Mouse (Mus musculus): ENCODE measurements around the gene Ank3. TPM values are rescaled to one million over a fixed set of nuclear protein-coding genes. Genes with fewer than 3 reads are reported as not detected.

Ank3 gene
- polyA plus RNA-seq, 1 experiment from 2014 or later: 34.9 TPM

DNA sequence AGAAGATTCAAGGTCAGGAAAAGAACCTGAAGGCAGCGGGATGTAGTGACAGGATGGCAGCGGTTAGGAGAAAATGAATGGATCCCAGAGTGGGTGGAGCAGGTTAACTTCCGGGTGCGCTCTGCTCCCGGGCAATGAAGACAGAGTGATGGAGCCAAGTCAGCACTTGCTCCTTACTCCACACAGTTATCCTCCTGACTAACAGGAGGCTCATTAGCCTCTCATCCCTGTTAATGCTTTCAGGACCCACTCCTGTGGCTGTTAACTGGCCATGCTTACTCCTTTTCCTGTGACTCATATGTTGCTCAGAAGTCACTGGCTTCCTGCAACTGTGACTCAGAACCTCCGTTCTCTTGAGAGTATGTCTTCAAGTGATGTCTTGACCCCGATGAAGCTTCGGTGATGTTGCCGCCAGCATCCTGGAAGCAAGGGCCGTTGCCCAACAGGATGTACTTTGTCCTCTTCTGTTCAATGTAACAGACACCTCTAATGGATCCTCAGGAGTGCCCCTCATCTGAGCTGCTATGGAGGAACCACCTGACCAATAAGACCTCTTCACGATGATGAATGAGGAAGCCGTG is 378.6 kb downstream of the Ank3 start:
- no peak overlapping the region for H3K27ac ChIP-seq (replicated peaks)
- no peak overlapping the region for H3K4me3 ChIP-seq
- no peaks in the 10 kb centered on the region for H3K27me3 ChIP-seq (ENCODE audit: low read depth, poor library complexity, severe bottlenecking)
- WGBS: 89% methylated on average over 12 of the region's 12 CpGs
- H3K36me3 ChIP-seq: no peaks in the 10 kb centered on the region
- no peak for DNase-seq (ENCODE audit: low spot score)
- H3K9me3 ChIP-seq (replicated peaks): no peaks in the 10 kb centered on the region
- 0 out of 2 replicates have a peak, but pooled peaks cover 7% of the 10 kb centered on the region for H3K4me1 ChIP-seq

DNA sequence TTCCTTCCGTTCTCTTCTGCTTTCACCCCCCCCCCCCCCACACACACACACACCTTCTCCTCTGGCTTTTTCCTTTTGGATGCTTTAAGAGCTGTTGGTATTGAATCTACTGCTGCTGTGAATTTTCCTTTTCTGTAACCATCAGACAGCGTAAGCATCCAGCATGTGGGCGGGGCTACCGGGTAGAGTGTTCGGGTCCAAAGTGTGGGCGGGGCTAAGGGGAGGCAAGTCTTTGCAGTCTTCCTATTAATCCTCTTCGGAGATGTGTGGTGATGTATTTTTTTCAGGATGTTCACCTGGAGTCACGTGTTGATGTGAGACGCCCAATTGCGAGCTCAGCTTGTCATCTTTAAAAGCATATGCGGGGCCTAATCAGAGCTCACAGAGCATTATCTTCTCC is 379.2 kb downstream of the Ank3 start:
- no peak overlapping the region for H3K27ac ChIP-seq (replicated peaks)
- 85% methylated on average over 11 of the region's 11 CpGs for WGBS
- no peaks in the 10 kb centered on the region for H3K27me3 ChIP-seq (ENCODE audit: low read depth, poor library complexity, severe bottlenecking)
- H3K36me3 ChIP-seq: no peaks in the 10 kb centered on the region
- H3K4me1 ChIP-seq: 0 out of 2 replicates have a peak, but pooled peaks cover 7% of the 10 kb centered on the region
- H3K4me3 ChIP-seq: no peak overlapping the region
- no peaks in the 10 kb centered on the region for H3K9me3 ChIP-seq (replicated peaks)
- no peak for DNase-seq (ENCODE audit: low spot score)

DNA sequence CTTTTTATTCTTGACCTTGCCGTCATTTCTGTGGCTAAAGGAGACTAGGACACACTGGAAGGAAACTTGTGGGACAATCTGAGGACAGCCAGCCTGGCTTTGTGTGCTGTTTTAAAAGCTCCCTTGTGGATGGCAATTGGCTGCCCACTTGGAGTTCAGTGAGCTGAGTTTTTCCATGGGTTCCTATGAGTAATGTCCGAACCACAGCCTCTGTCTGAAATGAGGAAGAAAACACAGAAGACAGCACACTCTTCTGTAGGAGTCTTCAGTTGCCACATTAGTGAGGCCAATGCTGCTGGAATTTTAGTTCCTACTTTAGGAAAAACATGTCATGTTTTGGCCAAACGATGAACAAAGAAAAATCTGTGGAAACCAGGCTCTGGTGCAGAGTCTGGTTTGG is 380.7 kb downstream of the Ank3 start:
- Histone ChIP-seq H3K27me3 (ENCODE audit: low read depth, poor library complexity, severe bottlenecking) (no peaks in the 10 kb centered on the region), H3K27ac (replicated peaks) (no peak overlapping the region), H3K9me3 (replicated peaks) (no peaks in the 10 kb centered on the region), H3K4me3 (no peak overlapping the region), H3K4me1 (0 out of 2 replicates have a peak, but pooled peaks cover 7% of the 10 kb centered on the region), H3K36me3 (no peaks in the 10 kb centered on the region)
- 88% methylated on average over 3 of the region's 3 CpGs for WGBS
- DNase-seq (ENCODE audit: low spot score): no peak

DNA sequence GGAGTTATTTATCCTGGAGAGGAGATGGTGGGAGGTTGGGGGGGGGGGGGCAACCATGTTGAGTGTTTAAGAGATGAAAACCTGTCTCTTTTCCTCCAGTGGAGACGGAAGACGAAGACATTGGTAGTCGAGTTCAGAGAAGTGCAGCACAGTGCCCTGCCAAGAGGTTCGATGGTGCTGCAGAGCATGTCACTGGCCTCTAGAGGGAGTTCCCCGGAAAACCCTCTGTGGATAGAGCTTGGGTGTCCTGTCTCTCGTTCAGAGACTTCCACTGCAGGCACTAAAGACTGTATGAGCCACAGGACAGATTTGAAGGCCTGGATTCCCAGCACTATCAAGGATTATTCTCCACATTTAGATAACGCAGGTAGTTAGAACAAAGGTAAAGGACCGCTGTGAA is 382.9 kb downstream of the Ank3 start:
- WGBS: 34% methylated on average over 8 of the region's 8 CpGs

DNA sequence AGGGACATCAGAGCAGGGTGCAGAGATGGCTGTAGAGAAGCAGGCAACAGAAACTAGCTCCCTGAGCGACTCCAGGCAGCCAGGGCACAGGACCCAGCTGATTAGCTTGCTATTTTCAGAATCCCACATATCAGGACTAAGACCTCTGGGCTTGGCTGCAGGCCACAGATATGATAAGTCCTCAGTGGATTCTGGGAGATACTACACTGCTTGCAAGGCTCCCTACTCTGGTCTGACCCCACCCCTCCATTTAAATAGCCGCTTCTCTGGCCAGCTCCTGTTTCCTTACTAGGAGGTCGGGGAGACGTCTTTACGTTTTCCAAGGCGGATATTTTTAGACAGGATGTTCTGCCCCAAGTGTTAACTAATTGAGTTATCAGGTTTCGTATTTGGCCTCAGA is 386.7 kb downstream of the Ank3 start:
- H3K36me3 ChIP-seq: no peaks in the 10 kb centered on the region
- no peaks in the 10 kb centered on the region for H3K27me3 ChIP-seq (ENCODE audit: low read depth, poor library complexity, severe bottlenecking)
- 62% methylated on average over 7 of the region's 7 CpGs for WGBS
- no peak for DNase-seq (ENCODE audit: low spot score)
- no peak overlapping the region for H3K4me3 ChIP-seq
- H3K27ac ChIP-seq (replicated peaks): no peak overlapping the region
- peaks cover 28% of the 10 kb centered on the region for H3K4me1 ChIP-seq
- H3K9me3 ChIP-seq (replicated peaks): no peaks in the 10 kb centered on the region

More for the DNA sequence above, 382.9 kb downstream of the Ank3 start:
- no peak overlapping the region for H3K27ac ChIP-seq (replicated peaks)
- no peaks in the 10 kb centered on the region for H3K27me3 ChIP-seq (ENCODE audit: low read depth, poor library complexity, severe bottlenecking)
- no peaks in the 10 kb centered on the region for H3K36me3 ChIP-seq
- H3K9me3 ChIP-seq (replicated peaks): no peaks in the 10 kb centered on the region
- DNase-seq (ENCODE audit: low spot score): peak; percentile 54
- peaks cover 18% of the 10 kb centered on the region; the same call in 1 of the 2 replicates for H3K4me1 ChIP-seq
- H3K4me3 ChIP-seq: no peak overlapping the region

DNA sequence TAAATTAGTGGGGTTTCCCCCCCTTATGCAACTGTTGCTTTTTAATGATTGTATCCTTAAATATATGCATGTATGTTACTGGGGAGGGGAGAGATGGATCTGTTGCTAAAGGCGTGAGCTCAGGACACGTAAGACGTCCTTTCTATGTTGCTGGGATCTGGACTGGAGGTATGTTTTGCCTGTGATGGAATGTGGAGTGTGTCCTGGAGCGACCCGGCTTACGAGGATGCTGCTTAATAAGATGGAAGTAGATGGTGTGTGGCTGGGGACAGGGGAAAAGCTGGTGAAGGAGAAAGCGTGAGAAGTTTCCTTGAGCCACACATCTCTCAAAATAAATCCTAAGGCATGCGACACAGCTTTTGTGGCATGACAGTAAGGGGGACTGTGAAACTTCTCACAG is 387.1 kb downstream of the Ank3 start:
- H3K4me1 ChIP-seq: peaks cover 28% of the 10 kb centered on the region
- H3K27ac ChIP-seq (replicated peaks): no peak overlapping the region
- DNase-seq (ENCODE audit: low spot score): no peak
- H3K27me3 ChIP-seq (ENCODE audit: low read depth, poor library complexity, severe bottlenecking): no peaks in the 10 kb centered on the region
- H3K9me3 ChIP-seq (replicated peaks): no peaks in the 10 kb centered on the region
- WGBS: 85% methylated on average over 8 of the region's 8 CpGs
- no peak overlapping the region for H3K4me3 ChIP-seq
- no peaks in the 10 kb centered on the region for H3K36me3 ChIP-seq

DNA sequence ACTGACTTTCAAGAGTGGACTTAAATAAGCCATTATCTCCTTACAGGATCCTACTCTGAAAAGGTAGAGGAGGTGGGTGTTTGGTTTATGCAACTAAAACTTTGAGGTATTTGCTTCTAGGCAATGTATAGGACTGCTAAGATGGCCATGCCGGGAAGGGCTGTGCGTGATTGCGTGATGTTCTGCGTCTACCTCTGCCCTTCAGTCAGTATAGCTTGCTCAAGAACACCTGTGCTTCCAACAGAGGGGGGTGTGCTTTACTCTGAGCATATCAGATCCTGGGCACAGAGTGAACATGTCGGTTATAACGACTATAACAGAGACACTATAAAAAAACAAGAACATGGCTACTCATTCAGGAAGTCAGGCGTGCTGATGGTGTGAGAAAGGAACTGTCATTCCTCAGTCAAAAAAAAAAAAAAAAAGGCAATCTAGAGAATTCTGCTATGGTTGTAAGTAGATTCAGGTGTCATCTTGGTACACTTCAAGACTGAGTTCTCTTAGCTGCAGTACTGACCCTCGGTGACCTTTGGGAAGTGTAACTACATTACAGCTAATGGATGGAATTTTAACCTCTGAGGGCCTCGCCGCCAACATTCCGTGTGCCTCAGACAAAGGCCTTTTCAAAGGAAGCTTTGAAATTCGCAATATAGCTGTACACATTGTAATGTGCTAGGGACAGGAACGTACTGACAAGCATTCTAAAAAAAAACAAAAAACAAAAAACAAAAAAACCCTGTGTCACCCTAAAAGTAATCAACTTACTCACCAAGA is 387.8 kb downstream of the Ank3 start:
- no peaks in the 10 kb centered on the region for H3K36me3 ChIP-seq
- no peaks in the 10 kb centered on the region for H3K9me3 ChIP-seq (replicated peaks)
- no peak overlapping the region for H3K27ac ChIP-seq (replicated peaks)
- H3K27me3 ChIP-seq (ENCODE audit: low read depth, poor library complexity, severe bottlenecking): no peaks in the 10 kb centered on the region
- no peak for DNase-seq (ENCODE audit: low spot score)
- peaks cover 25% of the 10 kb centered on the region for H3K4me1 ChIP-seq
- WGBS: 78% methylated on average over 13 of the region's 13 CpGs
- H3K4me3 ChIP-seq: no peak overlapping the region

DNA sequence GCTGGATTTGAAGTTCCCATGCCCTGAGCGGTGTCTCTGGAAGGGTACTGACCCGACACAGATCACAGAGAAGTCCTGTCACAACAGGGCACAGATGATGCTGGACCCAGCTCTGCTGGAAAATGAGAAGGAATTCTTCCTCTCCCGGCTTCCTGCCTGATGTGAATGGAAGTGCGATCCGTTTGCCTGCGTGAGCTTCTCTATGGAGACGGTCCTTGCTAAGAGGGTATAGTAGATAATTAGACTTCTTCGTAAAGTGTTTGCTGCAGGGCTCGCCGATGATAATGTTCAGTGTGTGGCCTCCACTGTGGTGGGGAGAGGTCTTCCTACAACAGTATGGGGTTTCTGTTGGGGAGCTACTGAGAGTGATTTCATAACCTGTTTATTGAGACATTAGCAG is 388.8 kb downstream of the Ank3 start:
- Histone ChIP-seq H3K36me3 (no peaks in the 10 kb centered on the region), H3K27ac (replicated peaks) (0 out of 2 replicates have a peak overlapping the region, but pooled peaks have one; percentile 38), H3K9me3 (replicated peaks) (no peaks in the 10 kb centered on the region), H3K4me1 (peaks cover 21% of the 10 kb centered on the region), H3K27me3 (ENCODE audit: low read depth, poor library complexity, severe bottlenecking) (no peaks in the 10 kb centered on the region), H3K4me3 (no peak overlapping the region)
- 58% methylated on average over 10 of the region's 10 CpGs for WGBS
- no peak for DNase-seq (ENCODE audit: low spot score)

DNA sequence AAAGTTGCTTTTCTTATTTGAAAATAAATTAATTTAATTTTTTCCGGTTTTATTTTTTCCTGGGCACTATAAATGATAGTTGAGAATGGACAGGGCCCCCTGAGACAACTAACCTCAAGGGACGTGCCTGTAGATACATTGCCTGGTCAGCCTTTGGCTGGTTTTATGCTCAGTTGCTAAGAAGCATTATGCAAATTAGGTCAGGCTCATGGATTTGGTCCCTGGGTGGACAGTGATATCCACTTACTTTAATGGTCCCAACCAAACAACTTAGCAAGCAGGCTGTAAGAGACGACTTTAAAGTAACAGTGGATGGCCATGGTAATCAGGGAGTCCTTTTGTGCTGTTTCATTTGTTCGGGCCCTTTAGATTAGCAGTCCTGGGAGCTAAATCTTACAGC is 392.0 kb downstream of the Ank3 start:
- DNase-seq (ENCODE audit: low spot score): no peak
- WGBS: 77% methylated on average over 4 of the region's 4 CpGs
- Histone ChIP-seq H3K27me3 (ENCODE audit: low read depth, poor library complexity, severe bottlenecking) (no peaks in the 10 kb centered on the region), H3K36me3 (no peaks in the 10 kb centered on the region), H3K4me3 (no peak overlapping the region), H3K4me1 (peaks cover 18% of the 10 kb centered on the region), H3K27ac (replicated peaks) (no peak overlapping the region), H3K9me3 (replicated peaks) (no peaks in the 10 kb centered on the region)

DNA sequence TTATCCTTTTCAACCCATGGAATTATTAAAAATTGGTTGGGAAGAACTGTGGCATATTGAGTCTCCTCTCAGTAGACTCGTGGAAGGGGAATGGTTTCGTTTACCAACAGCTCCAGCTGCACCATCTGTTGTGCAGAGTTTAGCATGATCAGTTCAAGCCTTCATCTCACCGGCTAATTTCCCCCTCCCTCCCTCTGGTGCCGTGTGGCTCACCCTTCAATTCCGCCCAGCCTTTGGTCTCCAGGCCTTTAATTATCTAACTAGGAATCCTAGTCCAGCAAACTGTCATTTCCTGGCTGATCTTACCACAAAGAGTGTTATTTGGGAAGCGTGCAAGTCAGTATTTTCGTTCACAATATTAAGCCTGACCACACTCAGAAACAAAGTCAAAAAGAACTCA is 393.4 kb downstream of the Ank3 start:
- H3K9me3 ChIP-seq (replicated peaks): no peaks in the 10 kb centered on the region
- no peak overlapping the region for H3K27ac ChIP-seq (replicated peaks)
- no peaks in the 10 kb centered on the region for H3K27me3 ChIP-seq (ENCODE audit: low read depth, poor library complexity, severe bottlenecking)
- no peaks in the 10 kb centered on the region for H3K36me3 ChIP-seq
- no peak for DNase-seq (ENCODE audit: low spot score)
- peaks cover 8% of the 10 kb centered on the region for H3K4me1 ChIP-seq
- 77% methylated on average over 7 of the region's 7 CpGs for WGBS
- H3K4me3 ChIP-seq: no peak overlapping the region

DNA sequence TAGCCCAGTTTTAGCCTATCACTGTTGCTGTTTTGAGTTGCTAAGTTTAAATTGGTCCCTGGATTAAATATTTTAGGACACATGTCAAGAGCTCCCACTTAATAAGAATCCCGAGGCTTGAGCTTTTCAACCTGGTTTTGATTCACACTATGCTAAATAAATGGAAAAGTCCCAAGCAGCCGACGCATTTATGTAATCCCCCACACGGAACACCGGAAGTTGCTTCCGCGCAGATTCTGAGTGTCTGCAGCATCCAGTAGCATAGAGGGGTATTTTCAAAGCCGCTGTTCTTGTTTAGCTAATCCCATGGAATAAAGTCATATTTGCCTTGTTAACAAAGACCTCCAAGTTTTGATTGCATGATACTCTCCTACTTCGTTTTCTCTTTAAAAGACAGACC is 393.8 kb downstream of the Ank3 start:
- no peaks in the 10 kb centered on the region for H3K9me3 ChIP-seq (replicated peaks)
- H3K4me3 ChIP-seq: no peak overlapping the region
- 87% methylated on average over 9 of the region's 9 CpGs for WGBS
- DNase-seq (ENCODE audit: low spot score): no peak
- H3K4me1 ChIP-seq: peaks cover 3% of the 10 kb centered on the region
- no peaks in the 10 kb centered on the region for H3K27me3 ChIP-seq (ENCODE audit: low read depth, poor library complexity, severe bottlenecking)
- no peak overlapping the region for H3K27ac ChIP-seq (replicated peaks)
- no peaks in the 10 kb centered on the region for H3K36me3 ChIP-seq

DNA sequence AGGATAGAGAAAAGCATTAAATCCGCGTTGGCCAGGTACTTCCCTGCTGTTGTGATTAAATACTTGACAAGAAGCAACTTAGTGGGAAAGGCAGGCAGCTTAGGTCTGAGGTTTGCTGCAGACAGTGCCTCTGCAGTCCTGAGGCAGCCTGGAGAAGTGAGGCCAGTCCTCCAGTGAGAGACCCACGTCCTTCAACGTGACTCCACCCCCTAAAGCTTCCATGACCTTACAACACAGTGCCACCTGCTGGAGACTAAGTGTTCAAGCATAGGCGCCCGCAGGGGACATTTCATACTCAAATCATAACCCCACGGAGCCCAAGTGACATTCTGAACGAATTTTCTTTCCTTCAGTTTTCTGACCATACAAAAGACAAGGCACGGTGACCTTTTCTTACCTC is 394.5 kb downstream of the Ank3 start:
- peak; percentile 38 for DNase-seq (ENCODE audit: low spot score)
- H3K36me3 ChIP-seq: no peaks in the 10 kb centered on the region
- 40% methylated on average over 9 of the region's 9 CpGs for WGBS
- H3K9me3 ChIP-seq (replicated peaks): no peaks in the 10 kb centered on the region
- H3K4me1 ChIP-seq: no peaks in the 10 kb centered on the region
- no peak overlapping the region for H3K4me3 ChIP-seq
- no peaks in the 10 kb centered on the region for H3K27me3 ChIP-seq (ENCODE audit: low read depth, poor library complexity, severe bottlenecking)
- H3K27ac ChIP-seq (replicated peaks): no peak overlapping the region

DNA sequence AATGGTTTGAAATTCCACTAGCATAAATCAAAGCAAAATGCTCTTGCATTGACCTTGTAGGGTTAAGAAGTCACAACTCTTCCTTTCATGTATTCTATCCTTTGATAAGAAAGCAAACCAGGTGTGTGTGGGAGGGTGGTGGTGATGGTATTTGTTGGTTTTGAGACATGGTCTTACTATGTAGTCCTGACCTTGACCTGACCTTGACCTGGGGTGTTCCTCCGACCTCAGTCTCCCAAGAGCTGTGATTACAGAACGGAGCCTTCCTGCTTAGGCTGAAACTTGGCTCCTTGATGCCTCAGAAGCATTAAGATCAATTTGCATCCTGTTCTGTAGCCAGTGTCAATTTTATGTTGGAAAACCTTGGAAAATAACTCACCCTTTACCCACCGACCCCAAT is 397.1 kb downstream of the Ank3 start:
- no peaks in the 10 kb centered on the region for H3K36me3 ChIP-seq
- no peak for DNase-seq (ENCODE audit: low spot score)
- no peaks in the 10 kb centered on the region for H3K9me3 ChIP-seq (replicated peaks)
- 77% methylated on average over 3 of the region's 3 CpGs for WGBS
- H3K27ac ChIP-seq (replicated peaks): no peak overlapping the region
- H3K4me1 ChIP-seq: no peaks in the 10 kb centered on the region
- no peak overlapping the region for H3K4me3 ChIP-seq
- H3K27me3 ChIP-seq (ENCODE audit: low read depth, poor library complexity, severe bottlenecking): no peaks in the 10 kb centered on the region

All from midbrain, embryonic 10.5 days (tissue).